Mouse (Mus musculus): ENCODE measurements around the gene Tmx2. TPM values are rescaled to one million over a fixed set of nuclear protein-coding genes. Genes with fewer than 3 reads are reported as not detected.

Tmx2 gene
- polyA plus RNA-seq, 1 experiment from 2014 or later = 163 TPM

DNA sequence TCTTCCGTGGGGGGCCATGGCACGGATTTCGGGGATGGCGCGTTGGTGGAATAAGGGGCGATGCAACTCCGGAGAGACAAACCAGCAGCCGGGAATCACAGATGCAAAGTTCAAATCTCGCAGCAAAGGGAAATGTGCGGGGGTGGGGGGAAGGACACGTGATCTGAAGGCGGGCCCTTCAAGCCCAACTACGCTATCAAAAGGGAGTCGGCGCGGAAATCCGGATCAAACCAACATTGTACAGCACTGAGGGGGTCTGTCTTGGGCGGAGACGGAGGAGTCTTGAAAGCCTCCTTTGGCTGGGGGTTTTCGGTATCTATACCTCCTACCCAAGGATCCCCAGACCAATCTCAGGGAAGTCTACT is 8.4 kb downstream of the Tmx2 start, which contains the start of gene Selenoh:
Gene Selenoh, minus strand, starts transcription at position 202 of the 365 bp plus-strand sequence.
- Histone ChIP-seq H3K9ac (ENCODE audit: low read depth, low read length) (peak within 1 kb of the TSS; percentile 94), H3K27me3 (ENCODE audit: control insufficient read depth, insufficient read depth, low read length) (no peaks in the 10 kb centered on the region), H3K4me1 (ENCODE audit: control insufficient read depth, insufficient read depth, low read length) (peaks cover 9% of the 10 kb centered on the region; the same call in 1 of the 2 replicates), H3K9me3 (ENCODE audit: control insufficient read depth, low read length) (no peaks in the 10 kb centered on the region), H3K4me3 (ENCODE audit: low read length) (peak within 1 kb of the TSS; percentile 96), H3K36me3 (ENCODE audit: control insufficient read depth, insufficient read depth, low read length) (peaks cover 35% of the 10 kb centered on the region), H3K27ac (ENCODE audit: low read depth, low read length) (peak within 1 kb of the TSS; percentile 93), H3K4me2 (replicated peaks; ENCODE audit: low read depth, low read length) (peak within 1 kb of the TSS; percentile 56)
- peak; percentile 97 for ATAC-seq (ENCODE audit: low FRiP score, low TSS enrichment)
- WGBS = under 1% methylated on average over 20 of the region's 20 CpGs

GRCm38 (mm10) chr2:84669828-84670568 is 8.9 kb downstream of the Tmx2 start:
- Histone ChIP-seq H3K27ac (ENCODE audit: low read depth, low read length) (peak overlapping the region; percentile 93), H3K9ac (ENCODE audit: low read depth, low read length) (peak overlapping the region; percentile 94), H3K36me3 (ENCODE audit: control insufficient read depth, insufficient read depth, low read length) (peaks cover 30% of the 10 kb centered on the region), H3K4me1 (ENCODE audit: control insufficient read depth, insufficient read depth, low read length) (peaks cover 9% of the 10 kb centered on the region; the same call in 1 of the 2 replicates), H3K4me2 (replicated peaks; ENCODE audit: low read depth, low read length) (peak overlapping the region; percentile 56), H3K4me3 (ENCODE audit: low read length) (peak overlapping the region; percentile 96), H3K27me3 (ENCODE audit: control insufficient read depth, insufficient read depth, low read length) (no peaks in the 10 kb centered on the region), H3K9me3 (ENCODE audit: control insufficient read depth, low read length) (no peaks in the 10 kb centered on the region)
- WGBS = 3% methylated on average over 39 of the region's 39 CpGs
- ATAC-seq (ENCODE audit: low FRiP score, low TSS enrichment) = peak; percentile 77

- no peak overlapping the region for H3K4me3 ChIP-seq (ENCODE audit: low read length)
- H3K9me3 ChIP-seq (ENCODE audit: control insufficient read depth, low read length) = no peaks in the 10 kb centered on the region
- H3K9ac ChIP-seq (ENCODE audit: low read depth, low read length) = no peak overlapping the region
- H3K27me3 ChIP-seq (ENCODE audit: control insufficient read depth, insufficient read depth, low read length) = no peaks in the 10 kb centered on the region
- peaks cover 9% of the 10 kb centered on the region; the same call in 1 of the 2 replicates for H3K4me1 ChIP-seq (ENCODE audit: control insufficient read depth, insufficient read depth, low read length)
- H3K27ac ChIP-seq (ENCODE audit: low read depth, low read length) = peak overlapping the region; percentile 17; the same call in 1 of the 2 replicates
- H3K36me3 ChIP-seq (ENCODE audit: control insufficient read depth, insufficient read depth, low read length) = peaks cover 9% of the 10 kb centered on the region; the same call in 1 of the 2 replicates
- ATAC-seq (ENCODE audit: low FRiP score, low TSS enrichment) = no peak
- WGBS = 71% methylated on average over 12 of the region's 12 CpGs
- H3K4me2 ChIP-seq (replicated peaks; ENCODE audit: low read depth, low read length) = no peak overlapping the region
Measured at GRCm38 (mm10) chr2:84666081-84666480, 12.9 kb downstream of the Tmx2 start.

- Histone ChIP-seq H3K27ac (ENCODE audit: low read depth, low read length) (no peak overlapping the region), H3K36me3 (ENCODE audit: control insufficient read depth, insufficient read depth, low read length) (peaks cover 2% of the 10 kb centered on the region; the same call in 1 of the 2 replicates), H3K9ac (ENCODE audit: low read depth, low read length) (no peak overlapping the region), H3K4me2 (replicated peaks; ENCODE audit: low read depth, low read length) (no peak overlapping the region), H3K27me3 (ENCODE audit: control insufficient read depth, insufficient read depth, low read length) (no peaks in the 10 kb centered on the region), H3K9me3 (ENCODE audit: control insufficient read depth, low read length) (no peaks in the 10 kb centered on the region), H3K4me3 (ENCODE audit: low read length) (no peak overlapping the region), H3K4me1 (ENCODE audit: control insufficient read depth, insufficient read depth, low read length) (no peaks in the 10 kb centered on the region)
- WGBS = 38% methylated on average over 2 of the region's 2 CpGs
- no peak for ATAC-seq (ENCODE audit: low FRiP score, low TSS enrichment)
Measured at GRCm38 (mm10) chr2:84662866-84663265, 16.1 kb downstream of the Tmx2 start.

GRCm38 (mm10) chr2:84660253-84660652 is 18.7 kb downstream of the Tmx2 start:
- peak; percentile 30; the same call in 1 of the 2 replicates for ATAC-seq (ENCODE audit: low FRiP score, low TSS enrichment)
- Histone ChIP-seq H3K4me1 (ENCODE audit: control insufficient read depth, insufficient read depth, low read length) (no peaks in the 10 kb centered on the region), H3K4me3 (ENCODE audit: low read length) (no peak overlapping the region), H3K27ac (ENCODE audit: low read depth, low read length) (no peak overlapping the region), H3K9me3 (ENCODE audit: control insufficient read depth, low read length) (no peaks in the 10 kb centered on the region), H3K27me3 (ENCODE audit: control insufficient read depth, insufficient read depth, low read length) (no peaks in the 10 kb centered on the region), H3K4me2 (replicated peaks; ENCODE audit: low read depth, low read length) (no peak overlapping the region), H3K36me3 (ENCODE audit: control insufficient read depth, insufficient read depth, low read length) (no peaks in the 10 kb centered on the region), H3K9ac (ENCODE audit: low read depth, low read length) (no peak overlapping the region)
- 67% methylated on average over 3 of the region's 3 CpGs for WGBS

DNA sequence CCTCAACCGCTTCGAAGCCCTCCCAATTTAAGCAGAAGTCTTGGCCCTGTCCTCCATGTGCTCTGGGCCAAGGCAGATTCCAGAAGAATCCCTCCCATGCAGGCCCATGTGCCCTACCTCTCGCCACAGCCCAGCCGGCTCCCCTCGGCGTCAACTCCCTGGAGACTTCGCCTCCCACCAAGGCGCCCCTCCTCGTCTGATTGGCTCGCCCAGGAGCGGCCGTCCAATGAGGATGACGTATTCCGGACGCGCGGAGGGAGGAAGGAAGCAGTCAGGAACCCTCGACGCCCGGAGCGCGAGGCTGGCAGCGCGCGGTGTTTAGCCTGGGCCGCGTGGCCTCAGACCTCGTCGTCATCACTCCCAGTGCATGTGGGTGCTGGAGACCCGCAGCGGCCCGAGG is 20.1 kb downstream of the Tmx2 start, which contains the start of gene Btbd18:
Gene Btbd18, plus strand, starts transcription at position 274 of the 400 bp plus-strand sequence.
- 95% methylated on average over 32 of the region's 32 CpGs for WGBS
- Histone ChIP-seq H3K4me2 (replicated peaks; ENCODE audit: low read depth, low read length) (no peak within 1 kb of the TSS), H3K4me3 (ENCODE audit: low read length) (no peak within 1 kb of the TSS), H3K9me3 (ENCODE audit: control insufficient read depth, low read length) (no peaks in the 10 kb centered on the region), H3K9ac (ENCODE audit: low read depth, low read length) (no peak within 1 kb of the TSS), H3K27ac (ENCODE audit: low read depth, low read length) (no peak within 1 kb of the TSS), H3K27me3 (ENCODE audit: control insufficient read depth, insufficient read depth, low read length) (no peaks in the 10 kb centered on the region), H3K36me3 (ENCODE audit: control insufficient read depth, insufficient read depth, low read length) (no peaks in the 10 kb centered on the region), H3K4me1 (ENCODE audit: control insufficient read depth, insufficient read depth, low read length) (no peaks in the 10 kb centered on the region)
- ATAC-seq (ENCODE audit: low FRiP score, low TSS enrichment) = no peak

DNA sequence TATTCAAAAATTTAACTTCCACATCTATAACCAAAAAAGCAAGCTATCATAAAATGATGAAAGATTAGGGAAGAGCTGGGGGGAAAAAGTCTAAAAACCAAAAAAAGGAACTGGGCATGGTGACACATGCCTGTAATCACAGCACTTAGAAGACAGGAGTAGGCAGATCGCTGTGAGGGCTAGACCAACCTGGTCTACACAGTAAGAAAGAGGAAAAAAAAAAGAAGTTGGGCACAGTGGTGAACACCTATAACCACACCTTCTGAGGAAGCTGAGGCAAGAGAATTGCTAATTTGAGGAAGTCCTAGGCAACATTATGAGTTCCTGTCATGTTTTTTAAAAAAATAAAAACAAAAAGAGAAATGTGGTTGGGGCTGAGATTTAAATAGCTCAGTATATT is 23.1 kb downstream of the Tmx2 start:
- 72% methylated on average over 1 of the region's 1 CpGs for WGBS
- no peak for ATAC-seq (ENCODE audit: low FRiP score, low TSS enrichment)

GRCm38 (mm10) chr2:84653354-84653753 is 25.6 kb downstream of the Tmx2 start:
- Histone ChIP-seq H3K9ac (ENCODE audit: low read depth, low read length) (no peak overlapping the region), H3K4me2 (replicated peaks; ENCODE audit: low read depth, low read length) (no peak overlapping the region), H3K36me3 (ENCODE audit: control insufficient read depth, insufficient read depth, low read length) (no peaks in the 10 kb centered on the region), H3K27ac (ENCODE audit: low read depth, low read length) (no peak overlapping the region), H3K4me3 (ENCODE audit: low read length) (no peak overlapping the region), H3K4me1 (ENCODE audit: control insufficient read depth, insufficient read depth, low read length) (no peaks in the 10 kb centered on the region; the same call in 1 of the 2 replicates), H3K27me3 (ENCODE audit: control insufficient read depth, insufficient read depth, low read length) (no peaks in the 10 kb centered on the region), H3K9me3 (ENCODE audit: control insufficient read depth, low read length) (no peaks in the 10 kb centered on the region)
- no peak for ATAC-seq (ENCODE audit: low FRiP score, low TSS enrichment)

More for the DNA sequence above, 23.1 kb downstream of the Tmx2 start:
- H3K4me2 ChIP-seq (replicated peaks; ENCODE audit: low read depth, low read length) = no peak overlapping the region
- no peaks in the 10 kb centered on the region for H3K36me3 ChIP-seq (ENCODE audit: control insufficient read depth, insufficient read depth, low read length)
- no peaks in the 10 kb centered on the region for H3K27me3 ChIP-seq (ENCODE audit: control insufficient read depth, insufficient read depth, low read length)
- H3K9ac ChIP-seq (ENCODE audit: low read depth, low read length) = no peak overlapping the region
- H3K4me1 ChIP-seq (ENCODE audit: control insufficient read depth, insufficient read depth, low read length) = no peaks in the 10 kb centered on the region; the same call in 1 of the 2 replicates
- no peaks in the 10 kb centered on the region for H3K9me3 ChIP-seq (ENCODE audit: control insufficient read depth, low read length)
- no peak overlapping the region for H3K27ac ChIP-seq (ENCODE audit: low read depth, low read length)
- no peak overlapping the region for H3K4me3 ChIP-seq (ENCODE audit: low read length)
